Mouse (Mus musculus) thymus, postnatal 14 days (tissue): Measurements from ENCODE around the gene Fcgr1.
"Not testable (repeated sequence)": the region's sequence is repeated elsewhere in the genome, so short reads cannot be mapped to it uniquely, and the experiment has no call there.

ENCODE experiments used
- DNase-seq: peaks from one replicate; pipeline ENCODE4 v3.0.0; 2021

Gene Fcgr1

DNA sequence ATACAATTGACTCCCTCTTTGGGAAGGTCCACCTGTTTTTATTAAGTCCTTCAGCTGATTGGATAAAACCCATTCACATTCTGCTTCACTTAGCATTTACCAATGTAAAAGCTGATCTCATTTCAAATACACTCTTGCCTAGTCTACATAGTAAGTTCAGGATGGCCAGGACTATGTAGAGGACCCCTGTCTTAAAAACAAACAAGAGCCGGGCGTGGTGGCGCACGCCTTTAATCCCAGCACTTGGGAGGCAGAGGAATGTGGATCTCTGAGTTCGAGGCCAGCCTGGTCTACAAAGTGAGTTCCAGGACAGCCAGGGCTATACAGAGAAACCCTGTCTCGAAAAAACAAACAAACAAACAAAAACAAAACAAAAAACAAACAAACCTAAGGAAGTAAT, 30.0 kb upstream of the Fcgr1 start:
- not testable (repeated sequence) for DNase-seq

DNA sequence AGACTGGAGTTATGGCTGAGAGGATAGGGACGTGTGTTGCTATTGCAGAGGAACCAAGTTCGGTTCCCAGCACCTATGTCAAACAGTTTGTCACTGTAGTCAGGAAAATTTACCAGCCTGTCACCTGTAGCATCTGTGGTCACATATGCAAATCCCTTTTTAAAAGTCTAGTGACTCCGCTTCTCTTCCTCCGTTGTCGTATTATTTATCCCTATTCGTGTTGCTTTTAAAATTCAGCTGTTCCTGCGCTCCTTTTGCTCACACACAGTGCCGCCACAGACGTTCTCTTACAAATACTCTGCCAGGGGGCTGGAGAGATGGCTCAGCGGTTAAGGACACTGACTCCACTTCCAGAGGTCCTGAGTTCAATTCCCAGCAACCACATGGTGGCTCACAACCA, 28.8 kb upstream of the Fcgr1 start:
- DNase-seq: no peak

DNA sequence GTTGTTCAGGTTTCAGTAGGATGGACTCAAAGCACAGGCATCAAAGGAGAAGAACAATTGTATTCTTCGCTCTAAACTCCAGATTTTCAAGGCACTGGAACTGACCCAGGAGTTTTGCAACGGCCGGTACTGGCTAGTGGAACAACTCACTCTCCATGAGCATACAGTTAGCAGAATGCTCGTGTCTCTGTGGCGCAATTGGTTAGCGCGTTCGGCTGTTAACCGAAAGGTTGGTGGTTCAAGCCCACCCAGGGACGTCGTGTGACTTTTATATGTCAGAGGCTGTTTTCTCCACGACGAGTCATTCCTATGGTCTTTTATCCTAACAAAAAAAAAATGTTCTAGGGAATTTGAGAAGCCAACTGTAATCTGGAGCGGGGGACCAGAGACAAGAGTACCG, 28.1 kb upstream of the Fcgr1 start:
- DNase-seq: no peak

DNA sequence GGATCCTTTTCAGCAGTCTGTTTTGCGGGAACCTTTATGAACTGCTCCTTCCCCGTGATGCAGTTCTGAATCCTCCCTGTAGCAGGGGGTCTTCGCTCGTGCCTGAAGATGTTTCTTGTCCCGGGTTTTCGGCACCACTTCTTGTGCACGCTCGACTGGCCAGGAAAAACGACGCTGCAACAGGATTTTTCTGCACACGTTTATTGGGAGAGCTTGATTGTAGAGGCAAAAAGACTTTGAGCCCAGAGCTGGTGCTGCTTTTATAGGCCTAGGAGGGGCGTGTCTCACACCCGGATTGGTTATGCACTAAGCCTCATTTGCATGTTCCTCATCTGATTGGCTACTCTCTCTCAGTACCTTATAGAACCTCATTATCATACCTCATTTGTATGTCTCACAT, 26.2 kb upstream of the Fcgr1 start:
- DNase-seq: not testable (repeated sequence)

DNA sequence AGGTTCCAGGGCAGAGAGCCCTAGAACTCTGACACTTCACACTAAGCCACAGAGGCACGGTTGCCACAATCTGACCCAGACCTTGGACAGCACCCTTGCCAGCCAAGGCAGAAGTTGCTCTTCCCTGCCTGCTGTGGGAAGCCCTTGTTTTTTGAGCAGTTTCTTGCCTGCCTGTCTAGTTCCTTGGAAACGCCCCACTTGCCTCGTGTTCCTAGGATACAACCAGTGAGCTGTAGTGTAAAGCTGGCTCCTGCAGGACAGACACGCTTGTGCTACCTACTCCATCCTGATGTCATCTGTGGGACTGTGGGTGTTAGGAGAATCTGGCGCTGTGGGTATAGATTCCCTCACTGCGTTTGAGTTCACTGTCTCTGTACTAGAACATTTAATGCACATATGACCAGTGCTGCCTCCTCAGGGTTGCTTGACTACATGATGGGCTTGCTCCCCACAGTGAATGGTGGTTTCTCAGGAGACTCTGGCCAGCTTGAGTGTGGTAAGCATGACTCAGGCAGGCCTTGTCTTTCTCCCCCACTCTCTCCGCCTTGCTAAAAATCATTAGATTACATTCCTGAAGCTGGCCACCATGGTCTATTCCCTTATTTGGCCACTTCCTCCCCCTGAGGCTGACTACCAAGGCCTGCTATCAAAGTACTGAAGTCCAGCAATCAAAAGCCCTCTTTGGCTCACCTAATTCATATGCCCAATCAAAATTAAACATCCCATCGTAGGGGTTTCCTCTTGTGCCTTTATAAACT, 18.8 kb upstream of the Fcgr1 start:
- no peak for DNase-seq

DNA sequence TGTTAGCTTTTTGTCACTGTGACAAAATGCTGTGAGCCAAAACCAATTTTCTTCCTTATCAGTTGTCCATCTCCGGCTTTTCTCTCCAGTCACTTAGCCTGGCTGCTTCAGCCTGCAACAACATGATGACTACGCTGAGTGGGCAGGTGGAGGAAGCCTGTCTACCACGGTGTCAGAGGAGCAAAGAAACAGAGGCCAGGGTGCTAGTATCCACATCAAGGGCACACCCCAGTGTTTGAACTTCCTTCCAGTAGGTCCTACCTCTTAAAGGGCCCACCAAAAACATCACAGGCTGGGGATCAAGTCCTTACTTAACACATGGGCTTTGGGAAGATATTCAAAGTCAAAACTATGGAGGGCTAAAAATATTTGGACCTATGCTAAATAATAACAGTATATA, 15.7 kb upstream of the Fcgr1 start:
- no peak for DNase-seq

DNA sequence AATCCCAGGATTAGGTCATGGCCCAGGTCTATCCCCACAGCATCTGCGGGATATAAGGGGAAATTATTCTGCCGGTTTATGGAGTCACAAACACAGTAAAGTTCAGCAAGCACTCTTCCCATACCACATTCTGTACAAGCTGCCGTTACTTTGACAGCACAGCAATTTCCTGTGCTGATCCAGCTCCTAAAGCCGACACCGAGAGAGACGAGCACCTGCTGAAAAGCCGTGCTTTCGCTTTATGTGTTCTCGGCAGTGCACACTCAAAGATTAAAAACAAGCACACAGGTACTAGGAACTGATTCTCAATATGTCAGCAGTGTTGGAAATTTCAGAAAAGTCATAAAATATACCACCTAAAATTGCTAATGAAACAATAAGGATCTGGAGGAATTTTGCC, 12.7 kb upstream of the Fcgr1 start:
- DNase-seq: peak; percentile 38

DNA sequence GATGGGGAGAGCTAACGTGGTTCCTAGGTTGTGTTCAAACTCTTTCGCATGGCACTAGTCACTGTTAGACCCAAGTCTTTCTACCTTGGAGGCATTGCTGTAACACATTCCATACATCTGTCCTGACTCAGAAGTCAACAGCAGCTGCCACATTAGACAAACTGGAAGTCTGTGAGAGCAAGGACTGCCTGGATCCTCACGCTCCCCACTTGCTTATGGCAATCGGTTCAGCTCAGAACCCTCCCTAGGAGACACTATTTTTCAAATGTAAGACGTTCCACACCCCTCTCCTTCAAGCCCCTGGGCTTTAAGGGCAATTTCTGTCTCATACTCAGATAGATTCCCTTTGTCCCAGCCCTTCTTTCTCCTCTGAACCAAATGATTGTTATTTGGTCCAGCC, 8.3 kb upstream of the Fcgr1 start:
- DNase-seq: no peak

DNA sequence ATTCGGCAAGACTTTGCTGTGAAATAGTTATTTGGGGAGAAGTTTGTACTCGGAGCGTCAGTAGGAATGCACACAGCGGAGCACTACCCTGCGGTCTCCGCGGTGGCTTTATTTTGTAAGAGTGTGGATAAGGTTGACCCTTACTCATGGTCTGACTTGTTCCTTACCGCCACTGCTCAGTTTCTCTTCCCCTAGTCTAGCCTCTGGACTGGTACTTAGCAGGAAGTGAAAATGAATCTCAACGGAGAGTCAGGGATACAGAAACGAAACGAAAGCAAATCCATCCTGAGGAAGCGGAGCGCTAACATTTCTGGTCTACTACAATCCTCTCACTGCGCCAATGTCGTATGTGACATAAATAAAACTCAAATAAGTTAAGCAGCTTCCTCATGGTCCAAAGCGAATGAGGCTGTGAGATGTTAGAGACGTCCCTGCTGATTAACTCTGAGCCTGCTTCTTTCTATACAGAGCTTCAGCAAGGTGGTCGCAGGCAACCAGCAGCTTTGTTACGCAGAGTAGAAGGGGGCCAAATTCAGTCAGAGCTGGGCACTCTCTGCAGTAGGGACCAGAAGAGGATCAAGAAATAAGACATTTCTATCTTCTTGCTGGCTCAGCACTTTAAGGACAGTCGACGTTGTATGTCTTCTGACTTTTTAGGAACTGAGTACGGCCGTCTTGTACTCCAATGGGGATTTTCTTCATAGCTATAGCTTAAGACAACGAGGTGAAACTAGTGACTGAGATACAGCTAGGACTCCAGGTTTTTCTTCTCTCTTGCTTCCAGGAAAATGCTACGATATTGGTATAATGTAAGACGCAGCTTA, 7.1 kb upstream of the Fcgr1 start:
- no peak for DNase-seq

DNA sequence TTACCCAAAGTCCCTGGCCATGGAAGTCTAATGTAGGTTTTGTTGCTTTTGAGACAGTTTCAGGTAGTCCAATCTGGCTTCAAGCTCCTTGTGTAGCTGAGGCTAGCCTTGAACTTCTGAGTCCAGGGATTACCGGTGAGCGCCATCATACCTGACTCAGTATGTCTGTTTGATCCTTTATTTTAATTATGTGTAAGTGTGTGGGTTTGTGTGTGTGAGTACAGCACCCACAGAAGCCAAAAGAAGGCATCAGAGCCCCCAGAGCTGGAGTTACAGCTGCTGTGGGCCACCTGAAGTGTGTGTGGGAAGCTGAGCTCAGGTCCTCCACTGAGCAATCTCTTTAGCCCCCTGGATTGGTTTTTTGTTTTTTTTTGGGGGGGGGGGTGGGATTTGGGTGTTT, 5.8 kb upstream of the Fcgr1 start:
- no peak for DNase-seq

DNA sequence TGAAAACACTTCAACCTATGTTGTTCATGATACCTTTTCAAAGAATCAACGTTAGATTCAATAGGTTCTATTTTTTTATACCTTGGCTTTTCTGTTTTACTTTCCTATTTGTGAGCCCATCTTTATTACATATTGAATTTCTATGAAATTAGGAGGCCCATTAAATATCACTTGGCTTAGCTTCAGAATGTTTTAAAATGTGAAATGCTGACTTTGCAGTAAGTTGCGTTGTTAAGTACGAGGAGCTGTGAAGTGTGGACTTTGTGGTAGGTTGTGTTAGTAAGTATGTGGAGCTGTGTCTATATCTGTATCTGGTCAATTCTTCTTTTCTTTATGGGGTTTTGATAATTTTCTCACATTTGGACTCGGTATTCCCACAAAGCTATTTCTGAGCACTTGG, 4.6 kb upstream of the Fcgr1 start:
- DNase-seq: no peak

DNA sequence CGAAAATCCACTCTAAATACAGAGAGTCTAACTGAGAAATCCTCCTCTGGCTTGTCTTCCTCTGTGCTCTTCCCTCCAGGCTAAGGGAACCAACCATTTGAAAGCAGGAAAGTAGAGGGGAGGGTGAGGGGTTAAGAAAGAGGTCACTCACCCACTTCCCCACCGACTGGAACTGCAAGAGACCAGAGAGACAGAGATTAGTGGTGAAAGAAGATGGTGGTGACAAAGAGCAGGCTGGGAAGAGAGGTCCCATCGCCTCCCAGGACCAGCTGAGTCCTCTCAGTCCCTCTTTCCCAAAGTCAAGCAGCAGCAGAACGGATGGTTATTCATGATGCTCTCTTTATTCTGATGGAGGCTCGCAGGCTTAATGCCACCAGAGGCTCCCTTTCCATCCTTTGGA, 401 bp downstream of the Fcgr1 start:
- no peak for DNase-seq

DNA sequence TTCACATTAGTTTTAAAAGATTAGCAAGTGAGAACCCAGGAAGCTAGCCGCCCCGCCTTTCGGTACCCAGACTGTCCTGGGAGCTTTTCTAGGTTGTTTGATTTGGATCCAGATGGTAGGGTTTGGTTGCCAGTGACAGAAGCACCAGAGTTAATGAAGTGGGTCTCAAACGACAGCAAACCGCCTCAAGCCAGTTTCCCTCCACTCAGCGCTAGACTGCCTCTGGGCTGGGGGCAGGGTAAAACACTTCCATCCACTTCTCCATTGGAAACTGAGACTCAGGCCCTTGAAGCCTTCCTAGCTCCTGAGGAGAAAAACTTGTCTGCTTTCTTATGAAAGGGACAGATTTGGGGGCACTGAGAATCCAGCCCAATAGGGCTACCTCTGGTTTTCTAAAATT, 1.1 kb downstream of the Fcgr1 start:
- DNase-seq: no peak

DNA sequence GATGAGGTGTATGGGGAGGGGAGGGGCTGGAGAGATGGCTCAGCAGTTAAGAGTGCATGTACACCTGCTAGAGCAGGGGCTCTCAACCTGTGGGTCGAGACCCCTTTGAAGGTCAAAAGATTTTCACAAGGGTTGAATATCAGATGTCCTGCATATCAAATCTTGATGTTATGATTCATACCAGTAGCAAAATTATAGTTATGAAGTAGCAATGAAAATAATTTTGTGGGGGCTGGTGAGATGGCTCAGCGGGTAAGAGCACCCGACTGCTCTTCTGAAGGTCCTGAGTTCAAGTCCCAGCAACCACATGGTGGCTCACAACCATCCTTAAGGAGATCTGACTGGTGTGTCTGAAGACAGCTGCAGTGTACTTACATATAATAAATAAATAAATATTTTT, 3.0 kb downstream of the Fcgr1 start:
- not testable (repeated sequence) for DNase-seq

DNA sequence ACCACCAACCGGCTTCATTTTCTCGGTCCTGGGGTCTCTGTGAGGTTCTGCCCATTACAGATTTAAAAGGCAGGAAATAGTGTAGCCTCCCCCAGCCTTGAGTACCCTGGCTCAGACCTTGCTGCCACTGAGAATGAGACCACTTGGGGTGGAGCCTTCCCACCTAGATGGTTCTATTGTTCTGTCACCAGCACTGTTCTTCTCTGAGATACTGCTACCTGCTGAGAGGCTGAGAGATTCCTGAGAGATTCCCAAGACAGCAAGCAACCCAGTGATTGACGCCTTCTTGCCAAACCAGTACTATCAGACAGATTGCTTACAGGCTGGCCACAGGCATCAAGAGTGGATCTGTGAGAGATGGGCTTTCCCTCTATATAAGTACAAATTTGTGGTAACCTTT, 4.6 kb downstream of the Fcgr1 start:
- no peak for DNase-seq

DNA sequence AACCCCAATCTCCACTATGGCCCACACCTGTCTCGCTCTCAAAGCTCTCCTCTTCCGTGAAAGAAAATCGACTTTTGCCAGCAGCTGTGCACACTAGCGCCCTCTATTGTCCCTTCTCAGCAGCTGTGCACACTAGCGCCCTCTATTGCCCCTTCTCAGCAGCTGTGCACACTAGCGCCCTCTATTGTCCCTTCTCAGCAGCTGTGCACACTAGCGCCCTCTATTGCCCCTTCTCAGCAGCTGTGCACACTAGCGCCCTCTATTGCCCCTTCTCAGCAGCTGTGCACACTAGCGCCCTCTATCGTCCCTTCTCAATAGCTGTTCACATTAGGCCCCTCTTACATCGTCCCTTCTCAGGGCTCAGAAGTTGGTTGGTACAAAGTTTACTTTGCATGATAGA, 6.4 kb downstream of the Fcgr1 start:
- DNase-seq: not testable (repeated sequence)

DNA sequence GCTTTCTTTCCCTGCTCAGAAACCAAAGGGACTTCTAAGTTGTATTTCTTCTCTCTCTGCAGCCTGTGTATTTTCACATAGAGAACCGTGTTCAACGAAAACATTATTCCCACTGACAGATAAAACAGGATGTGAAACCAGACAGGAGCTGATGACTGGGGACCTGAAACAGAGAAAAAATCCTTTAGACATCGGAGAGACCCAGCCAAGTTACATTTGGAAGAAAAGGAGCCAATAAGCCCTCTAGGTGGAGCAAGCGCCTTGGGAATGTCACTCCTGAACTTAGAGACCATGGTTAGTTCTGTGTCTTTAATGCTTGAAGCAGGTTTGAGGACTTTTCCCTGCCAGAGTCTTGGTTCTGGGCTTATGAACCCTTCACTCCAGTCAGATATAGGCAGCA, 9.3 kb downstream of the Fcgr1 start:
- DNase-seq: no peak

DNA sequence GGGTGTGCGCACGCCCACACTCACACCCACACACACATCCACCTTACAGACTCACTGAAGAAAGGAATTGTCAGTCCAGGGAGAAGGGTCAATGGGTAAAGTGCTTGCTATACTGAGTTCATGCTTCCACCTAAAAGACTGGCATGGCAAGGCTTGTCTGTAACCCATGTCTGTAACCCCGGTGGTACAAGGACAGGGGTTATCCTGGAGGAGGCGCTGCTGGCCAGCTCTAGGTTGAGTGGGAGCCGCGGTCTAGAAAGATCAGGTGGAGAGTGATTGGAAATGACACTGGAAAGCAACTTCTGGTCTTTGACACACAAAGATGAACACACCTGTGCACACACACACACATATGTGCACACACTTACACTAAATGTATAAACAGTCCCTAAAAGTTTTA, 13.1 kb downstream of the Fcgr1 start:
- DNase-seq: no peak

DNA sequence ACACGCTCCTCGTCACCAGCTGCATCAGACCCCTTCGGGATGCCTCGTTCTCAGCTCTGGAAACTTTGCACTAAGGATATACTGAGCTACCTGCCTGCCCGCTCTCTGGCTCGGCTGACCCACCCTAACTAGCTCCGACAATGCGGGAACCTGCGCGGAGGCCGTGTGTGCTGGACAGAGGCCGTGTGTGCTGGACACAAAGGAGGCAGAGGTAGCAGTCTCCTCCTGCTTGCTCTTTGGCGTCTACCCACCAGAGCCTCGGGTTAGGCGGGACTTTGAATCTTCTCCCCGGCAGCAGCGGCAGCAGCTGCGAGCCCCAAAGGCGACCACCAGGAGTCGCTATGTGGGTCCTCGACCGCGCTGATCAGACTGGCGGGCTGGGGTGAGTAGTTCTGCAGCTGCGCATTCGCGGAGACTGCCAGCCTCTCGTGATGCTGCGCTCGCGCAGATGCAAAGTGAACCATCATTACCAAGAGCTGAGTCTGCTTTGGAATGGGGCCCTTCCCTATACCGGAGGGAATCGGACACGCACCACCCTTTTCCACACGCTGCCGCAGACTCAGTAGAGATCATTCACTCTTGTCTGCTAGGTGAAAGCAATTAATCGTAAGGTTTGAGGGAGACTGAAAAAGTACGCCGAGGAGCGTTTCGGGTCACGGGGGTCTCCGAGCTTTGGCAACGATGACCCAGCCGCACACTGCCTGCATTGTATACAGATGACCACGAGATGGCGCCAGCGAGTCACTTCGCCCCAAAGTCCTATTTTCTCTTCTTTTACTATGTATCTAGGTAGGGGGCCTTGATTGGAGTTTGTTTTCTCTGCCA, 15.8 kb downstream of the Fcgr1 start:
- peak; percentile 96 for DNase-seq

DNA sequence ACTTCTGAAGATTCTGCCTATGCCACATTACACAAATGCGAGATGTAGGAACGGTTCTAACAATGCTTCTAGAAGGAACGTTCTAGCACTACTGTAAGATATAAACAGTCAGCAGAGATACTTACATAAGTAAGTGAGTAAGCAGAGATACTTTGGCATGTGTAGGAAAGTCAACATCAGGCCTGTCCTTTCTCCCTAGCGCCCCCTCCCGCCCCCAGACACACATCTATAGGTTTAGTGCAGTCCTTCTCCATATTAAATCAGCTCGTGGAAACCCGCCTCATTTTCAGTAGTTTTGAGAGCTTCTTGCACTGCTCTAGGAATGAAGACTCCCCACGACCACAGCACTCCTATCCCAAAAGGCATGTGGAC, 16.4 kb downstream of the Fcgr1 start:
- DNase-seq: peak; percentile 90

DNA sequence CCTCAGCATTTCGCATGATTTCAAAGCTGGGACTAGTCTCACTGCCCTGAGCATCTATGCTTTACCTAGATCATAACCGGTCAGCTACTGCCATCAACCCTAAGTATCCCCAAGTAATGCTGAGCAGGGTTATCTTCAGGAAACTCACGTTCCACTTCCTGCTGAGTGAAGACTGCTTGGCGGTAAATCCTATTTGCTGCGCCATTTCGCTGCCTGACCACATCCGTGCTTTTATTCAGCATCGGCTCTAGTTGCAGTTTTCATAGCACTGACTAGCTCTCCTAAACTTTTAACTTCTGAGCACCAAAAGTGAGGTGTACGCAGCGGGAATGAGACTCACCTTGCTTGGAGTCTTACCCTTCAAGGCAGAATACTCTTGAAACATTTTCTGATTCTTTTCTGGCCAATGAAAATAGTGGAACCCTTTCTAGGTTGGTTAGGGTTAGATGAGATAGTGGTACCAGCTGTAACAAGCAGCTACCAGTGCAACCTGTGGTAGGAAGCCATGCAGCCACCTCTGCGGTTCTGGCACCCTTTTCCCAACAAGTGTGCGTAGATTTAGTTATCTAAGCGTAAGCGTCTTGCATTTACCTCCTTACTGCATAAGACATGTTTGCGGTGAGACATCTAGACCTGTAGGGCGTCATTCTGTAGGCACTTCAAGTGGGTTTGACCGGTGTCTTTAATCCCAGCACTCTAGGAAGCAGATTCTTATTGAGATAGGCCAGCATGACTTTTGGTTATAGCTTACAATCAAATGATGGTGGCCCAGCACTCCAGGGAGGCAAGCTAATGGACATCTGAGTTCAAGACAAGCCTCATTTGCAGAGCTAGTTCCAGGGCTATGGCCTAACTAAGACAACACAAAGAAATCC, 19.9 kb downstream of the Fcgr1 start:
- peak; percentile 66 for DNase-seq
